Mouse (Mus musculus) kidney, adult 2 months (tissue): ENCODE data around the gene Ercc2.

Experiments
- CTCF ChIP-seq: fragments of 200-500 bp; conservative IDR thresholded peaks from 2 replicates; pipeline ENCODE4 v1.5.1; 2011; ENCODE audit warnings: low read depth, mild to moderate bottlenecking, control low read depth, low read length, moderate library complexity, mixed read lengths; ENCODE audit not compliant: insufficient read depth, insufficient read length
- POLR2A ChIP-seq: fragments of 200-500 bp; IDR thresholded peaks from one replicate; pipeline ENCODE4 v1.6.1; 2011; ENCODE audit warnings: low read depth, low read length, control low read depth

GRCm38 (mm10) chr7:19341250-19341649 lies 40.6 kb upstream of the Ercc2 start:
- TF ChIP-seq CTCF: no peak
- TF ChIP-seq POLR2A: no peak
